Mouse (Mus musculus) adrenal gland, postnatal 14 days (tissue): Measurements from ENCODE around the gene Rhobtb1. TPM values are rescaled to one million over a fixed set of nuclear protein-coding genes. Genes with fewer than 3 reads are reported as not detected.

Source experiments
- DNase-seq: peaks from one replicate; pipeline ENCODE4 v3.0.0; 2021; ENCODE audit warnings: mixed read lengths
- total RNA-seq: library from RNA; stranded (reverse); gene quantifications from 2 replicates; pipeline ENCODE4 v1.2.3, GENCODE M21; 2021

Gene Rhobtb1
- total RNA-seq, 1 experiment from 2014 or later, result 15.8 TPM

DNA sequence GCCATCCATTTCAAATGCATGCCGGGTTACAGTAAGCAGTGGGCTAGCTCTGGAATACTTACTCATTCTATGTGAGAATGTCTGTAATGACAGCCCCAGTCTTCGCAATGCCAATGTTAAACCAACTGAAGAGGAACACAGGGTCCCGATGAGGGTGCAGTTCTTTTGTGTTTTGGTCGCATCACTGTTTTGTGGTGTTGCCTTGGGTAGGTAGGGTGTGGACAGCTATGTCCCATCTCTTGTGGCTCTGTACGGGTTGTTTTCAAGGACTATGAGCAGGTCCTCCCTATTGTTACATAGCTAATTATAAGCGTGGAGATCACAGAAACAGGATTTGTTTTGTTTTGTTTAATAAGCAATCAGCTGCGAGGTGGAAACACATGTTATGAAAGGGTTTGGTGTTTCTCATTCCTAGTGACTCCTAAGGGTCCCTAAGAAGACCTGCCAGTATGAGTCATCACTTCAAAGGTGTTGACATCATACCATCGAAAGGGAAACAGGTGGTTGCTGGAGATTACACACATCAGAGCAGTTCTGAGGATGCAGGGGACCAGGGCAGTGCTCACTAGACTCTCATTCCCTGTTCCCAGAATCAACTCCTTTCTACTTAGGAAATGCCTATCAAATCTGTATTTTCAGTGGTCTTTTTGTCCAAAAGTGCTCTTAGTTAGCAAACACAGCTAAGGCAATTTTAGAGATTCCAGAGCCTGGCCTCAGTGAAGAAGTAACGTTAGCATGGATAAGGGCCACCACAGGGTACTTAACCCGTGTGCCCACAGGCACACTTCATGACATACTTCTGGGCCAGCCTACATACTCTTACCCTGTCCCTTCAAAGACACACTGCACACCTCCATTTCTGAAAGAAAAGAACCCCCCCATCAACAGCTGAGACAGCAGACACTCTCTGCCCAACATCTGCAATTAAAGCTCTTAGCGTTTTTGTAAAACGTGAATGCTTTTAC, 124.9 kb downstream of the Rhobtb1 start:
- DNase-seq, result no peak

DNA sequence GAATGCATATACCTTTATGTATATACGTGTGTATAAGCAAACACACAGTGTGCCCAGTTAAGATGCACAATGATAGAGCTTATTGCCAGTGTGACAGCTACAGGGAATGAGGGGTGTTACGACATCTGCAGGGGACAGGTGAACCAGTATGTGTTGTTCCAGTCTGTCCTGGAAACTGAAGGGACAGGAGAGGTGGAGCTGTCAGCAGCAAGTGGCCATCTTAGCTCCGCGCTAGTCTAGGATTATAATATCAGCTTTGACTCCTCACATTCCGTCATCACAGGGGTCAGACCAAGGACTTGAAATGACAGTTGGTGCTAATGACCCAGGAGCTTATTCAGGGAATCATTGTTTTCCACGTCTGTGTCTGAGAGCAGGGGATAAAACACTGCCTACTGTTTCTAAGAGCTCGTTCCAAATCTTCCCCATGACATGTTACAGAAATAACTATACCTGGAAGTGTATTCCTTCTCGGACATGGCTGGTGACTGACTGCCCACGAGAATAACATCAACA, 125.7 kb downstream of the Rhobtb1 start:
- DNase-seq, result no peak

DNA sequence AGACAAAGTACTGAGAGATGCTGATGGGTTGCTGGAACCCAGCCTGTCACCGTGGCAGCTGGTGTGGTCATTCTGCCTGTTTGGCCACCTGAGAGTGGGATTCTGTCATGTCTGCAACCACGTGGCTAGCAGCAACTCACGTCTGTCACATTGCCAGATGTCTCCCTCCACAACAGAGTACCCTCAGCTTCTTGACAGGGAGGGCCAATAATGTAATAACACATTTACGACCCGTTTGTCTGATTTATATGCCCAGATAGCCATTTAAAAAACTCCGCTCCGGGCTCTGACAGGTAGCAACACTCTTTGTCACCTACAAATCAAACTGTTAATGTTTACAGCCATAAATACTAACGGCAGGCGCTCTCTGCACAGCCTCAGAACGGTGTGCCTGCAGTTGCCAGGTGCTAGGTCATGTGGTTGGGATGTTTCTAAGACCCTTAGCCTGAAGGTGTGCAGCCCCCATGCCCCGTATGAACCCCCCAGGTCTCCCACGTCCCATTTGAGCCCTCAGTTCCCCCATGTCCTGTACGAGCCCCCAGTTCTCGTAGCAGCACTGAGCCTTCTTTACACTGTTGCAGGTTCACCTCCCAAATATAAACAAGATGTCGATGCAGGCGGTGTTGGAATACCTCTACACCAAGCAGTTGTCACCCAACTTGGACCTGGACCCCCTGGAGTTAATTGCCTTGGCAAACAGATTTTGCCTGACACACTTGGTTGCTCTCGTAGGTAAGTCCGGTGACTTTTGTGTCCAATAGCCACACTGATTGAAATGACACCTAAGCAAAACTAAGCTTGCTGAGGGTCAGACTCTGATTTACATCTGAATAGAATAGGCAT, 127.8 kb downstream of the Rhobtb1 start:
- DNase-seq, result no peak

DNA sequence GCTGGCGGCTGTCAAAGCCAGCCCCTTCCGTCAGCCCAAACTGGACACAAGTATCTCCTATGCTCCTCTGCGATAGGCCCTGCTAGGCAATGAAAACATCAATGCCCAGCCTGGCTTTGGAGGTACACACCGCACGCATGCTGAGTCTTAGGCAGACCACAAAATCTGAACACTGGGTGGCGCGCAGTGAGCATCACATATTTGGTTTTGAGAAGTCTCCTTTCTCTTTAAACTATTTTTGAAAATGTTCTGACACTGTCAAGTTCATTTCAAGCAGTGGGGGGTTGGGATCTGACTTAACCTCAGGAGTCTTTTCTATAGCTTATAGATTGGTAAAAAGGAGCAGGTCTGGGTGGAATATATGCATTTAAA, 128.4 kb downstream of the Rhobtb1 start:
- DNase-seq, result no peak

DNA sequence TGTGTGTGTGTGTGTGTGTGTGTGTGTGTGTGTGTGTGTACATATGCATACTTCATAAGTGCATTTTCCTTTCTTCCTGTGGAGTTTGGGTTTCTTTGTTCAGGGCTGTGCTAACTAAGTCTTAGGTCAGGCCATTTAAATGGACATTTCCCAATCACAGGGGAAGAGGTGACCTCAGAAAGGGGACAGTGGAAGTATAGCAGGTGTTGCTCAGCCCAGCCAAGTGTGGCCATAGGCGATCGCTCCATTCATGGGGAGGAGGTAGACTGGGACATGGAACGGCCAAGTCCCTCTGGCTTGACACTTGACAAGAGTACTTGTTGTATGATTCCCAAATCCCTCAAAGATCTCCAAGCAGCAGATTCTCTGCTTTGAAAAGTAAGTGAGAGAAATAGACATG, 135.7 kb downstream of the Rhobtb1 start:
- DNase-seq, result peak; percentile 35

DNA sequence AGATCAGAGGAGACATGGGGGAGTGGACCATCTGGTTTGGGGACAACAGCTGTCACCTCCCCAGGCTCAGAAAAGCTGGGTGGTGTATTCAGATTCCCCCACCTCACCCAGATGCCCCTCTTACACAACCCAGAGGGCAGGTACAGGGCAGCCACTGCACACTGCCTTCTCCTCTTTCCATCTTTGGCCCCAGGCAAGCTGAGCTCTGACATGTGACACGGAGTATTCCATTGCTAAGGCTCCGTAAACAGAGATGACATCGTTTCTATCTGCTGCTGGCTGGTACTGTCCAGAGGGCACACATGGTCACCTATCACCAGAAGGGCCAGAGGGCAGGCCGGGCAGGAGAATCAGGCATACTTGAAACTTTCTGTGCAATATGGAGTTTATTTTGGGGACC, 136.9 kb downstream of the Rhobtb1 start:
- no peak for DNase-seq

DNA sequence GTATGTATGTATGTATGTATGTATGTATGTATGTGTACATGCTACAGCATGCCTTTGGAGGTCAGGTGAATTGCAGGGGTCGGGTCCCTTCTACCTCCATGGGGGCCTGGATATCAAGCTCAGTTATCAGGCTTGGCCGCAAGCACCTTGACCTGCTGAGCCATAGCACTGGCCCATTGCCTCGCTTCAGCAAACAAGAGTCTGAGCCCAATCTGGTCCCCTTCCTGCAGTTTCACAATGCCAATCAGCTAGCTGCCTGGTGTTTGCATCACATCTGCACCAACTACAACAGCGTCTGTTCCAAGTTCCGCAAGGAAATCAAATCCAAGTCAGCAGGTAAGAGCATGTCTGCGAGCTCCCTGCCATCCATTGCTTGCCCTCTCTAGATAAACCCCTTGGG, 137.5 kb downstream of the Rhobtb1 start:
- no peak for DNase-seq

DNA sequence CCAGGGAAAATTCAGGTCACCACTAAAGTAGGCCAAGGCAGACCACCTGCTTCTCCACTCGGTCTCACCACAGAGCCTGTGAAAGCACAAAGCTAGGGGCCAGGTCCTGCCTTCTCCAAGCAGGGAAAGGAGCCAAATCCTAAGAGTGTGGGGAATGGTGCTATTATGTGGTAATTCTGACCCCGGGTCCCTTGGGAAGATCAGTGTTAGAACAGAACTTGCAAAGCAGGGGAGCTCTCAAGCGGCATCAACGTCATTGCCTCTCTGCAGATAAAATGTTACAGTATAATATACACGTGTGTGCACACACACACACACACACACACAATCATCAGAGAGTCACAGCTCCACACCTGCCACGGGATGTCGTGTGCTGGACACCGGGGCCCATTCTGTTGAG, 139.5 kb downstream of the Rhobtb1 start:
- peak; percentile 47 for DNase-seq

DNA sequence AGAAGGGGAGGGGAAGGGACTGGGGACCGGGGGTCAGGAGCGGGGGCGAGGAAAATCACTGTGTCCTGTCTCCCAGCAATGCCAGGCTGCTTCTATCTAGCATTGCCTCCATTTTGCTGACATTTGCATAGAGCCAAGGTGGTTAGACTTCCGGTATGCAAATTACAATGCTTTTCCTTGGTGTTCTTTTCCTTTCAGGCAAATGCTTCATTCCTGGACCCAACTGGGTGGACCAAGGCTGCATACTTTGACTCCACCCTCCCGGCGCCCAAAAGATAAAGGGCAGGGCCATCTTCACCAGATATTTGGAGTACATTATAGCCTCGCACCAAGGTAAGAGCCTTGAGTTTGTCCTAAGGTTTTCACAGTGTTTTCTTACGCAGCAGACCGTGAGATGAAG, 144.7 kb downstream of the Rhobtb1 start:
- no peak for DNase-seq

DNA sequence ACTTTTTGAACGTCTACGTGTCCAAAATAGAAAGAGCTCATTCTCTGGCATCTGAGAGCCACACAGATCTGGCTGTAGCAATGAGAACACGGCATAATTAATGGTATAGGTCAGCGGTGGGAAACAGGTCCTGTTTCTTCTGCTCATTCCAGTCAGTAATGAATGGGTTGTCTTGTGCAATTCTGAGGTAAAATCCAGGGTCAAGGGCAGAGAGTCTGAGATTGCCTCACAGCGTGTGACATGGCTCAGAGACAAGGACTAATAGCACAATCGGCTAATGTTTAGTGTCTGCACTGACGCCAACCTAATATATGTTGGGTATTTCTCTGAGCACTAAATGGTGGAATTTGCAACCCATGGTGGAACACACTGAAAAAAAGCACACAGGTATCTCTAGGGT, 148.8 kb downstream of the Rhobtb1 start:
- peak; percentile 65 for DNase-seq

DNA sequence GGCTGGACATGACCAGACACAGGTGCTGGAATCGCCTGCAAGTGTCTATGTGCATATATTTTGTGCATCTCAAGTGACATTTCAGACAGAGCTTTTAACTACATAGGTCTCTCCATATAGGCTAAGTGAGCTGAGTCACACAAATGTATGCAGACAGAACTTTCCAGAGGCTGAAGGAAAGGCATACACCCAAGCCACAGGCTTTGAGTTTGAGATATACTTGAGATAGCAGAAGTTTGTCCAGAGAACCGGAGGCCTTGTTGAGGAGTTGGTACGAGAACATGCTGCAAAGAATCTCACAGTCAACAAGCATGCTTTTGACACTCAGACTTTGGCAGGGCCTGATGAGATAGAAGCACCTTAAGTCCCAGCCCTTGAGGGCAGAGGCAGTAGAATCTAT, 151.4 kb downstream of the Rhobtb1 start:
- DNase-seq, result no peak

DNA sequence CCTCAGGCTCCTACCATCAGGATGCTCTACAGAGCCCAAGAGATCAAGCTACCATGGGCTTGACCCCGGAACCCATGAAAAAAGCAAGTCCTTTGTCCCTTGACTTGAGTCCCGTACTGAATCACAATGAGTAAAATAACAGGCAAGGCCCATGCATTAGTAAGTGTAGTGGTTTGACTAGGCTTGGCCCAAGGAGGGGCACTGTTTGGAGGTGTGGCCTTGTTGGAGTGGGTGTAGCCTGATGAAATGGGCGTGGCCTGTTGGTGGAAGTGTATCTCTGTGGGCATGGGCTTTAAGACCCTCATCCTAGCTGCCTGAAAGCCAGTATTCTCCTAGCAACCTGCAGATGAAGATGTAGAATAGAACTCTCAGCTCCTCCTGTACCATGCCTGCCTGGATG, 153.6 kb downstream of the Rhobtb1 start:
- no peak for DNase-seq

DNA sequence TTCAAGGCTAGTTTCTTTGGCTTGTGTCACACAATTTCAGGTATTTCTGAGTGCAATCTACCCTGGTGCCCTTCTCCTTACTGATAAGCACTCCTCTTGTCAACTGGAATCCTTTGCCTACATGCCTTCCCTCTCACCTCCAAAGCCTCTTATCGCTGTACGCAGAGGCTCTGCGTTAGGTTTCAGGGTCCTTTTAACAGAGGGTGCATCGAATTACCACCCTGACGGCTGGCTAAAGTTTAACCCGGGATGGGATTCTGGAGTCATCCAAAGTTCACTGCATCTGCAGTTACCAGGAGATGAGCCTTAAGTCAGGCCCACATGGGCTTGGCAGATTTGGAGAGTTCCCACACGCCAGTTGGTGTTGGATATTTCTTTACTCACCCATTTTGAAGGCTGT, 154.4 kb downstream of the Rhobtb1 start:
- DNase-seq, result no peak

DNA sequence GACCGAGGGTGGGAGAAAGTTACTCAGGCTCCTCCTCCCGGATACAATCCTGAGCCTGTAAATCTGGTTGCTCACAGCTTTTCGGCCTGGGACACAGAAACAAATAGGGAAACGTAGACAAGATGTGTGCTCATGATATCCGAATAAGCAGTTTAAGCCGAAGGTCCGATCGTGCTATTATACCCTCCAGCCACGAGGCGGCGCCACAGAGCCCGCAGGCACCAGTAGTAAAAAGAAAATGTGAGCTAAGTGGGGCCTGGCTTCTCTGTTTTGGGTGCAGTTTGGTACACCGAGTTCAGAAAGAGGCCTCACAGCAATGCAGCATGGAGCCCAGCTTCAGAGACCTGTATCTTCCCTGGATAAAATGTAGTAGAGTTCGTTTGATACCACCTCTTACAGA, 155.0 kb downstream of the Rhobtb1 start:
- peak; percentile 76 for DNase-seq

DNA sequence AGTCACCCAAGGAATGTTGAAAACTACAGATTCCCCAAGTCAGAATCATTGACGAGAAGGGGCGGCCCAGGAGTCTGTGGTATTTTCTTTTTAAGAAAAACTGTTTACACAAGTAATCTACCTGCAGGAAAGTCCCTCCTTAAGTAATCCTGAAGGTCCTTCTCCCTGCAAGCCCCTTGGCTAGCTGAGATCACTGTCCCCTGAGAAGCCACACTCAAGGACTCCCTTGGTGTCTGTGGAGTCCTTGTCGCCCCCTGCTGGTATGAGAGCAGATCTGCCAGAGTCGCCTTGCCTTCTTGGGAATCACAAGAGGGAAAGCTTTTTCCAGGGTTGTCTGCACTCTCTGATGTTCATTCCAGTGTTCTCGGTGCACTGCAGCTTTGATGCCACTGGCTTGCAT, 155.8 kb downstream of the Rhobtb1 start:
- DNase-seq, result peak; percentile 83

DNA sequence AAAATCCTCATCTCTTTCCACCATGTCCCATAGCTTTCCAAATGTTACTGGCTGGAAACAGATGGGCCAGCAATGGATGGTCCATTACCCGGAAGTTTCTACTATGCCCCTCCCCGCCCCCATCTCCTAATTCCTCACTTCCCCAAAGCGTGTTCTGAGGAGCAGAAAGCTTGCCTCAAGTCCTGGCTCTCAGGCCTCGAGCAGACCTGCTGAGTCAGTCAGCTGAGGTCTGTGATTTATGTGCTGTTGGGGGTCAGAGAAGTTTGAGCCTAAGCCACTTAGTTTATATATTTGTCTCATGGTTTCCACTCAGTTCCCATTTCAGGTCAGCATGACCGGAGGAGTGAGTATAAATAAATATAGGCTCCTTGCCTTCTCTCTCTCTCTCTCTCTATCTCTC, 157.9 kb downstream of the Rhobtb1 start:
- no peak for DNase-seq

DNA sequence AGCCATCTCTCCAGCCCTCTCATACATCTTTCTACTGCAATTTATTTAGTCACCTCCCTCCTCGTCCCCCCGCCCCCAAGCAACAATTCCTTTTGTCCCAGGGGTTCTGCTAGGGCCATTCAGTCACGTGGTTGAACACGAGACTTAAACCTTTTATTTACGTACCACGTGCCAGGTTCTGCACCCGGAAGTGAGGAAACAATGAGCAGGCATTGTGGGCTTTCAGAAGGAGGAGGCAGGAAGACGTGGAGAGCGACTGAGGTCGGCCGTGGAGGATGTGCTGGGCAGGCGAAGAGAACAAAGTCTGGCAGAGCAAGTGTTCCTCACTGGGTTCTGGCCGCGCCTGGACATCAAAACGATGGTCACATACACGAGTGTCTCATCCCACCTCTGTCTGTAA, 160.6 kb downstream of the Rhobtb1 start:
- DNase-seq, result no peak

DNA sequence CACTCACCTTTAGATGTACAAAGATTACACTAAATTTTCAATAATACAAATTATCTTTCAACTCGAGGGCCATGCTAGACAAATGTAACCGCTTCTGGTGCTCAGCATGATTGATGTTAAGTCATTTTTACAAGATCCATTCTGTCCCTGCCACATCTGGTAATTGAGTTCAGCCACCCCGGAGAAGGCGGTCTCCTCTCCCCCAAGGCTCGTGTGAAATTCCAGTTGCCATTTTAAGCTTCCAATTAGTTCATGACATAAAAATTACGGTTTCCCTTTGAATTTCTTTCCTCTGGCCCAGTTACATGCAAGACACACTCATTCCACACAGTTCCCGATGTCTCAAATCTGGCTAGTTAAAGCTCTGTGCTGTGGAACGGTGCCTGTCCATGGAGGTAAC, 162.7 kb downstream of the Rhobtb1 start:
- no peak for DNase-seq

DNA sequence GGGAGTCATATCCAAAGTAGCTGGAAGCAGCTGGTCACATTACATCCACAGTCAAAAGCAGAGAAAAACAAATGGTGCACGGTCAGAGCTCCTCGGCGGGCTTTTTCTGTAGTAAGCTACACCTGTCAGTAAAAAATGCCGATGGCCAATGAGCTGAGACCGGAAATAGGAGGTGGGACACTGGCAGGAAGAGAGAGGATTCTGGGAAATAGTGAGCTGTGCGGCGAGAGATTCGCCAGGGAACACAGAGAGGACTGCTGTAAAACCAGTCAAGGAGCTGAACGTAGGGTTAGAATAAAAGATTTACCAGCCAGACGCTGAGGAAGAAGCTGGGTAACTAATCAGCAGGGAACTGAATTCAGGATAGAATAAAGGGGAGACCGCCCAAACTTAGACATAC, 167.3 kb downstream of the Rhobtb1 start:
- DNase-seq, result no peak

DNA sequence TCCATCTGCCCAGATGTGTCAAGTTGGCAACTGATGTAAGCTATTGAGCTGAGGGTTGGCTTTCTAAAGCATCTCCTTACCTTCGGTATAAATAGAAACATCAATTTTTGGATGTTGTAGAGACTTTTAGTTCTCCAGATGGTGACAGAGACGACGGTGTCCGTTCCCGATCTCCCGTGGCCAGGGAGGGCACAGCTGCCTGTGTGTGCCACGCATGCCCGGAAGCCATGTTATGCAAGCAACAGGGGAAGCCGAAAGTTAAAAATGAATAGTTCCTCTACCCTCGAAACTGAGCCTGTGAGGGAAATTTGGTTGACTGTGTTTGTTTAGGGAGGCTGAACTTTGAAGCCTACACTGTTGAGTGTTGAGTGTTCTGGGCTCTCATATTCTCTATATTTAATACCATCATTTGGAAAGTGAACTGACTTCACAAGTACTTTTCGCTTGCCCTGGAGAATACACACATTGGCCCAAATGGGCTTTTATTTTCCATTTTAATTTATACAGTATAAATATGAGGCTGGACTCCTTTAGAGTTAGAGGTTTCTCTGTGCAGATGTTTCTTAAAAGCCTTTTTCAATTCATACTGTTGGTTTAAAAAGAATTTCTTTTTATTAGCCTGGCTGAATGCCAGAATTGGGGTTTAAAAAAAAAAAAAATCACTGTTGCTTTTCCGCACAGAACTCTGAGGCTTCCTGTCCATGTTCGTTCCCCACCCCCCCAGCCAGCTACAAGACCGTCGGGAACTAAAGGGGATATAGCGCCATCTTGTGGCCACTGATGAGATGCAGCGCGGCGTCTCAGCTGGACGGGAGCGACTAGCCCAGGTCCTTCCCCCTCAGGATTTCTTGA, 169.7 kb downstream of the Rhobtb1 start:
- DNase-seq, result peak; percentile 91

DNA sequence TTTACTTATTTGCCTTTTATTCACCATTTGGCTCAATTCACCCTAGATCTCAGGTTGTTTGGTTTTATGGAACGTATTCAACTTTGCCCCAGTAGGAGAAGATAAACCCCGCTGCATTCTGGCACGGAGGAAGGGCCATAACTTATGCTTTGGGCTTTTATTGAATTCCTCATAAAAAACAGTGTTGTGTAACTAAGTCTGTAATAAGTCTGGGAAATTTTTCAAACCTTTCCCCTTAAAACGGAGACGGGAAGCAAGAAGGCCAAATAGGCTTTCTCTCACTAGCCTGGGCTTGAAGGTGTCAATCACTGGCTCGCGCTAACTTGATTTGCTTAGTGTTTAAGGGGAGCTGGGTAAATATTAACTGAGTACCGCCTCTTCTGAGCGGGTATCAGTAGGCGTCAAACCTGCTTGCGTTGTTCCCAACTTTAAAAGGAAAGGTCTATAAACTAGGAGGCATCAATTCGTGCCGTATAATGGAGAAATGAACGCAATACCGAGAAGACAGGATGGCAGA, 170.3 kb downstream of the Rhobtb1 start:
- no peak for DNase-seq

DNA sequence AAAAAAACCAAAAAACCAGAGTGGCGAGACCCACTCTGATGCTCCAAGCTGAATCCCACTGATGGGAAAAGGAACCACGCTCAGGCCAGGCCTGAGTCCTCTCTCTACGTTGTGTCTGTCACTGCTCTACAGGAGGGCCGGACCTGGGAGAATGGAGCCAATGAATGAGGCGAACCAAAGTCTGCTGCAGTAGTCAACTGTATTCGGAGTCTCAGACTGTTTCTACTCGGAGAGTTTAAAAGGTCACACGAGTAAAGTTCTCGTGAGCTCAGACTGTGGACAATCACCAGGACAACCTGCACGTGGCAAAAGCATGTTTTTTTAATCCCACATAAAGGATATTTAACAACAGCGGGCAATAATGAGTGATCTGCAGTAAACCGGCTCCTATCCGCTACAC, 172.8 kb downstream of the Rhobtb1 start:
- DNase-seq, result no peak
